Comparison of ENCODE assay signal across 7 mouse cellular contexts in genomic region chr1:161071272-161071620, GRCm38 (mm10). TPM values are rescaled to one million over a fixed set of nuclear protein-coding genes. Genes with fewer than 3 reads are reported as not detected.
A peak's percentile ranks its signal among the peaks of the same experiment; 100 is the strongest.
DNase-seq lines count a peak whose midpoint lies in the region; ATAC-seq and TF ChIP-seq lines count a peak whose summit lies in the region.

No protein-coding gene starts in this region.

- H3ac ChIP-seq in C2C12 (ENCODE audit: control insufficient read depth, insufficient read length, low read depth), result peak overlapping the region; percentile 65

- peaks cover 65% of the 10 kb centered on the region for H3K79me2 ChIP-seq in C2C12 (ENCODE audit: control insufficient read depth, insufficient read depth)

- H3K36me3 ChIP-seq in C2C12 (ENCODE audit: control insufficient read depth, insufficient read depth), result peaks cover 14% of the 10 kb centered on the region
- H3K36me3 ChIP-seq in forebrain, embryonic 12.5 days (replicated peaks), result peaks cover 10% of the 10 kb centered on the region
- peaks cover 18% of the 10 kb centered on the region for H3K36me3 ChIP-seq in liver, embryonic 14.5 days (replicated peaks; ENCODE audit: control insufficient read depth, insufficient read depth, low read depth)

- H3K4me2 ChIP-seq in forebrain, embryonic 12.5 days, result peak overlapping the region; percentile 83
- peak overlapping the region; percentile 88 for H3K4me2 ChIP-seq in liver, embryonic 14.5 days (ENCODE audit: low read depth)

- H3K4me1 ChIP-seq in forebrain, embryonic 12.5 days, result peaks cover 36% of the 10 kb centered on the region
- H3K4me1 ChIP-seq in liver, embryonic 14.5 days (replicated peaks; ENCODE audit: control insufficient read depth in 2 of 2, insufficient read depth in 2 of 2, low read length in 1 of 2), result peaks cover 14 to 22% of the 10 kb centered on the region in 2 experiments

- WGBS in forebrain, embryonic 12.5 days, result under 1% methylated on average over 12 of the region's 12 CpGs
- under 1% methylated on average over 12 of the region's 12 CpGs for whole genome bisulfite sequencing in liver, embryonic 14.5 days (ENCODE audit: insufficient replicate concordance)

- peak; percentile 46 for DNase-seq in 416B (ENCODE audit: low read depth)
- DNase-seq in liver, embryonic 14.5 days (ENCODE audit: low read depth in 3 of 3, low spot score in 3 of 3), result peak; percentile 15 to 41 (median 19)
- DNase-seq in adipocyte (ENCODE audit: low spot score), result no peak
- DNase-seq in left cerebral cortex, adult 8-10 months (ENCODE audit: low spot score in 2 of 2), result no peak
- no peak for DNase-seq in adrenal gland, adult 8-10 months

- H3K9me3 ChIP-seq in forebrain, embryonic 12.5 days, result no peaks in the 10 kb centered on the region
- no peaks in the 10 kb centered on the region for H3K9me3 ChIP-seq in liver, embryonic 14.5 days (ENCODE audit: control insufficient read depth, low read length)

- TF ChIP-seq EP300 in liver, embryonic 14.5 days (IDR thresholded peaks at IDR 0.05; ENCODE audit: low read depth), result no peak

- H3K27ac ChIP-seq in forebrain, embryonic 12.5 days, result no peak overlapping the region
- peak overlapping the region; percentile 83 for H3K27ac ChIP-seq in liver, embryonic 14.5 days

- H3K9ac ChIP-seq in forebrain, embryonic 12.5 days, result peak overlapping the region; percentile 82
- H3K9ac ChIP-seq in liver, embryonic 14.5 days (replicated peaks), result peak overlapping the region; percentile 98

- no peaks in the 10 kb centered on the region for H3K27me3 ChIP-seq in C2C12 (ENCODE audit: control insufficient read depth, insufficient read depth, insufficient read length)
- no peaks in the 10 kb centered on the region for H3K27me3 ChIP-seq in forebrain, embryonic 12.5 days
- H3K27me3 ChIP-seq in liver, embryonic 14.5 days (ENCODE audit: control insufficient read depth, insufficient read depth, low read length), result no peaks in the 10 kb centered on the region

- TF ChIP-seq CTCF in C2C12 (IDR thresholded peaks at IDR 0.05; ENCODE audit: control insufficient read depth, insufficient read depth, insufficient read length), result no peak
- TF ChIP-seq CTCF in liver, embryonic 14.5 days (IDR thresholded peaks at IDR 0.05; ENCODE audit: low read depth), result no peak

- peak overlapping the region; percentile 88 for H3K4me3 ChIP-seq in C2C12 (ENCODE audit: insufficient read depth, poor library complexity, severe bottlenecking)
- peak overlapping the region; percentile 73 for H3K4me3 ChIP-seq in forebrain, embryonic 12.5 days (replicated peaks)
- peak overlapping the region; percentile 97 to 99 for H3K4me3 ChIP-seq in liver, embryonic 14.5 days (ENCODE audit: insufficient read depth in 1 of 2, low read depth in 2 of 2, low read length in 2 of 2)

- ATAC-seq in forebrain, embryonic 12.5 days (ENCODE audit: low FRiP score), result no peak
- peak; percentile 1; the same call in 1 of the 2 replicates for ATAC-seq in liver, embryonic 14.5 days (ENCODE audit: insufficient read depth)

- H3K79me3 ChIP-seq in C2C12 (ENCODE audit: low read depth), result peaks cover 40% of the 10 kb centered on the region

TF ChIP-seq in C2C12, 6 proteins besides CTCF, POLR2A, EP300 and RAD21:
- TF ChIP-seq CEBPB (IDR thresholded peaks at IDR 0.05; ENCODE audit: low read depth) (no peak), MAX (IDR thresholded peaks at IDR 0.05) (no peak), MYOD1 (IDR thresholded peaks at IDR 0.05; ENCODE audit: control insufficient read depth, insufficient read length, low read depth) (no peak), MYOG (IDR thresholded peaks at IDR 0.05; ENCODE audit: control insufficient read depth, extremely low read depth, insufficient read length) (no peak), FOSL1 (IDR thresholded peaks at IDR 0.05; ENCODE audit: insufficient read depth, low read length, poor library complexity, severe bottlenecking) (no peak), USF1 (IDR thresholded peaks at IDR 0.05; ENCODE audit: low read depth) (no peak)

RNA-seq across cellular contexts. Expression of gene Cenpl, which starts 0.7 kb away (rescaled TPM):
- polyA plus RNA-seq in C2C12 (2012; fragmentation: generic; extraction: Trizol), result 7.9 TPM
- 38.3 and 39.7 TPM in 2 replicates for polyA plus RNA-seq in forebrain, embryonic 12.5 days (2016; fragmentation: Nextera tagmentation; extraction: Ambion mirVana)
- polyA plus RNA-seq in liver, embryonic 14.5 days (2012; rRNA removed), result 8.7 and 14.5 TPM in 2 replicates
- 36.5 and 39.0 TPM in 2 replicates for polyA plus RNA-seq in liver, embryonic 14.5 days (2014; fragmentation: Nextera tagmentation; extraction: Ambion mirVana)
- 1 to 10 TPM; 1.6 to 2.7 (median 1.7) TPM for total RNA-seq in left cerebral cortex, adult 8-10 months (2022)
- total RNA-seq in adrenal gland, adult 8-10 months (2022), result 1 to 10 TPM; 1.7 to 3.6 (median 2.8) TPM

RNA-seq across cellular contexts. Expression of gene Dars2, which starts 0.8 kb away (rescaled TPM):
- 16.8 TPM for polyA plus RNA-seq in C2C12 (2012; fragmentation: generic; extraction: Trizol)
- polyA plus RNA-seq in forebrain, embryonic 12.5 days (2016; fragmentation: Nextera tagmentation; extraction: Ambion mirVana), result 49.0 and 49.3 TPM in 2 replicates
- 14.6 and 18.2 TPM in 2 replicates for polyA plus RNA-seq in liver, embryonic 14.5 days (2012; rRNA removed)
- 37.2 and 37.7 TPM in 2 replicates for polyA plus RNA-seq in liver, embryonic 14.5 days (2014; fragmentation: Nextera tagmentation; extraction: Ambion mirVana)
- 10 to 100 TPM; 20.4 to 27.5 (median 24.7) TPM for total RNA-seq in left cerebral cortex, adult 8-10 months (2022)
- 10 to 100 TPM; 29.7 to 31.8 (median 31.0) TPM for total RNA-seq in adrenal gland, adult 8-10 months (2022)

RNA-seq across cellular contexts. Expression of gene Zbtb37, which starts 36.6 kb away (rescaled TPM):
- polyA plus RNA-seq in C2C12 (2012; fragmentation: generic; extraction: Trizol), result 0.75 TPM
- 9.9 TPM in 2 replicates for polyA plus RNA-seq in forebrain, embryonic 12.5 days (2016; fragmentation: Nextera tagmentation; extraction: Ambion mirVana)
- polyA plus RNA-seq in liver, embryonic 14.5 days (2012; rRNA removed), result 0.49 and 0.73 TPM in 2 replicates
- 1.8 TPM in 2 replicates for polyA plus RNA-seq in liver, embryonic 14.5 days (2014; fragmentation: Nextera tagmentation; extraction: Ambion mirVana)
- total RNA-seq in left cerebral cortex, adult 8-10 months (2022), result 10 to 100 TPM; 20.1 to 25.1 (median 21.3) TPM
- 10 to 100 TPM; 13.1 to 27.1 (median 19.0) TPM for total RNA-seq in adrenal gland, adult 8-10 months (2022)

Comparison
In these comparisons a context has a peak if more than half of its experiments do, and no peak if none do; other contexts are left out.
1. DNase-seq: peak in 416B (single experiment) and liver, embryonic 14.5 days (3 of 3); none in adipocyte (single experiment), left cerebral cortex, adult 8-10 months (0 of 2) and adrenal gland, adult 8-10 months (single experiment).
2. Peak in every context shown above with its lines, with median percentiles within 50 percentile points of each other: H3K4me3 ChIP-seq.